Mouse (Mus musculus): ENCODE data around the gene Olfr315. TPM values are rescaled to one million over a fixed set of nuclear protein-coding genes. Genes with fewer than 3 reads are reported as not detected.
"Not testable (repeated sequence)": the region's sequence is repeated elsewhere in the genome, so short reads cannot be mapped to it uniquely, and the experiment has no call there.

The Olfr315 gene
- total RNA-seq, 2 experiments from 2014 or later = not detected

GRCm38 (mm10) chr11:58804393-58804792, 31.4 kb downstream of the Olfr315 start:
- intact Hi-C loops (cut with DNase I) = no loop called here
- DNase-seq (ENCODE audit: extremely low spot score in 1 of 2, low spot score in 2 of 2) = no peak

GRCm38 (mm10) chr11:58812001-58812400, 39.0 kb downstream of the Olfr315 start:
- DNase-seq (ENCODE audit: extremely low spot score in 1 of 2, low spot score in 2 of 2) = no peak

GRCm38 (mm10) chr11:58814700-58815099, 41.7 kb downstream of the Olfr315 start, which contains the start of gene Olfr313:
Gene Olfr313, plus strand, starts transcription at chr11:58815000.
- intact Hi-C loops (cut with DNase I) = not testable (repeated sequence)

More at GRCm38 (mm10) chr11:58812001-58812400, 39.0 kb downstream of the Olfr315 start:
- intact Hi-C loops (cut with DNase I) = no loop called here

GRCm38 (mm10) chr11:58815676-58816075, 42.7 kb downstream of the Olfr315 start:
- no peak for DNase-seq (ENCODE audit: extremely low spot score in 1 of 2, low spot score in 2 of 2)
- intact Hi-C loops (cut with DNase I) = no loop called here

More at GRCm38 (mm10) chr11:58814700-58815099, 41.7 kb downstream of the Olfr315 start, which contains the start of gene Olfr313:
- DNase-seq (ENCODE audit: extremely low spot score in 1 of 2, low spot score in 2 of 2) = not testable (repeated sequence)

- DNase-seq (ENCODE audit: extremely low spot score in 1 of 2, low spot score in 2 of 2); intact Hi-C loops (cut with DNase I): not testable (repeated sequence)
Measured at GRCm38 (mm10) chr11:58828937-58829336, 55.9 kb downstream of the Olfr315 start, which contains the start of gene Olfr312. Gene Olfr312, plus strand, starts transcription at chr11:58829237.

GRCm38 (mm10) chr11:58829764-58830163, 56.8 kb downstream of the Olfr315 start:
- intact Hi-C loops (cut with DNase I) = no loop called here
- no peak for DNase-seq (ENCODE audit: extremely low spot score in 1 of 2, low spot score in 2 of 2)

Other genes starting within 250 kb of the Olfr315 start
- not detected for gene Olfr330, start 238.4 kb upstream of the Olfr315 start, total RNA-seq (2021)
- gene Olfr329-ps, start 226.8 kb upstream of the Olfr315 start, total RNA-seq (2021) = not detected
- gene Olfr328, start 217.6 kb upstream of the Olfr315 start, total RNA-seq (2021) = under 1 TPM in 1 of 2 experiments, not detected in 1; 0.11 TPM
- gene Olfr224, start 202.6 kb upstream of the Olfr315 start, total RNA-seq (2021) = not detected
- not detected for gene Olfr325, start 195.5 kb upstream of the Olfr315 start, total RNA-seq (2021)
- not detected for gene Olfr324, start 178.1 kb upstream of the Olfr315 start, total RNA-seq (2021)
- not detected for gene 2210407C18Rik, start 157.1 kb upstream of the Olfr315 start, total RNA-seq (2021)
- gene Olfr323, start 142.7 kb upstream of the Olfr315 start, total RNA-seq (2021) = not detected
- gene Trim58, start 132.7 kb upstream of the Olfr315 start, total RNA-seq (2021) = under 1 TPM in 1 of 2 experiments, not detected in 1; 0.20 TPM
- gene Olfr322, start 114.4 kb upstream of the Olfr315 start, total RNA-seq (2021) = not detected
- not detected for gene Olfr320, start 92.1 kb upstream of the Olfr315 start, total RNA-seq (2021)
- not detected for gene Olfr319, start 74.0 kb upstream of the Olfr315 start, total RNA-seq (2021)
- gene Olfr318, start 49.2 kb upstream of the Olfr315 start, total RNA-seq (2021) = not detected
- gene Olfr317, start 34.0 kb upstream of the Olfr315 start, total RNA-seq (2021) = under 1 TPM; 0.20 to 0.30 TPM
- gene Olfr316, start 20.5 kb upstream of the Olfr315 start, total RNA-seq (2021) = under 1 TPM; 0.24 to 0.28 TPM
- not detected for gene Olfr314, start 9.8 kb downstream of the Olfr315 start, total RNA-seq (2021)
- 1 to 10 TPM; 1.2 to 2.2 TPM for gene Fam183b, start 28.8 kb downstream of the Olfr315 start, total RNA-seq (2021)
- not detected for gene Olfr313, start 41.8 kb downstream of the Olfr315 start, total RNA-seq (2021)
- gene Olfr312, start 56.0 kb downstream of the Olfr315 start, total RNA-seq (2021) = not detected
- not detected for gene Olfr311, start 66.1 kb downstream of the Olfr315 start, total RNA-seq (2021)
- gene Gm12258, start 74.0 kb downstream of the Olfr315 start, total RNA-seq (2021) = 10 to 100 TPM; 17.5 to 18.7 TPM
- 10 to 100 TPM in 1 of 2 experiments, 1 to 10 TPM in 1; 8.8 to 11.0 TPM for gene 2810021J22Rik, start 94.0 kb downstream of the Olfr315 start, total RNA-seq (2021)
- gene Zfp39, start 131.0 kb downstream of the Olfr315 start, total RNA-seq (2021) = 1 to 10 TPM; 9.5 to 9.6 TPM
- gene Btnl10, start 144.7 kb downstream of the Olfr315 start, total RNA-seq (2021) = under 1 TPM in 1 of 2 experiments, not detected in 1; 0.06 TPM
- 100 to 1,000 TPM; 471 to 480 TPM for gene Rnf187, start 165.7 kb downstream of the Olfr315 start, total RNA-seq (2021)
- 100 to 1,000 TPM; 172 to 180 TPM for gene Hist3h2ba, start 175.7 kb downstream of the Olfr315 start, total RNA-seq (2021)
- gene Hist3h2a, start 181.5 kb downstream of the Olfr315 start, total RNA-seq (2021) = 10 to 100 TPM; 66.5 to 67.4 TPM
- gene Trim17, start 181.5 kb downstream of the Olfr315 start, total RNA-seq (2021) = 1 to 10 TPM; 2.8 to 3.7 TPM
- 10 to 100 TPM; 22.0 to 22.7 TPM for gene Trim11, start 204.9 kb downstream of the Olfr315 start, total RNA-seq (2021)